Mouse (Mus musculus) ES-Bruce4 (cell line): ENCODE measurements around the gene Eva1c.

ENCODE experiments used
- CTCF ChIP-seq: IDR thresholded peaks from one replicate; pipeline ENCODE4 v1.8.1; 2011; ENCODE audit warnings: low read depth, low read length
- POLR2A ChIP-seq: IDR thresholded peaks from one replicate; pipeline ENCODE4 v1.8.1; 2011; ENCODE audit warnings: low read length; ENCODE audit not compliant: insufficient read depth

DNA sequence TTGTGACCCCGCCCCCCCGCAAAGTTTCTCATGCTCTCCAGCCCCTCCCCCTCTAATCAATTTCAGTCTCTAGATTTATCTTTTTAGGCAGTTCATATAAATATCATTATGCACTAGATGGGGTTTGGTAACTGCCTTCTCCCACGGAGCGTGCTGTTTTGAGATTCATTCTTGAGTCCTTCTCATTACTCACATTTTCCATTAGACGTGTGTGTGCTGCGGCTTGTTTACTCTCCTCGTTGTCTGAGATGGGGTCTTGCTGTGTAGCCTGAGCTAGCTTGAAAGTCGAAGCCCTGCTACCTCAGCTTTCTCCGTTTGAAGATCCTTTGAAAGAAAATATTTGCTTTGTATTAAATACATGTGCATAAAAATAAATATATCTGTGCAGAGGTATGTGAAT, 67.3 kb downstream of the Eva1c start:
- TF ChIP-seq CTCF (no peak), POLR2A (no peak)
